Mouse (Mus musculus) liver, adult 2 months (tissue): ENCODE data around the gene Tnfsf12.

Source experiments
- CTCF ChIP-seq: fragments of 200-500 bp; IDR thresholded peaks from 2 replicates; pipeline ENCODE4 v1.5.1; 2011; ENCODE audit warnings: low read depth, low read length, control low read depth
- POLR2A ChIP-seq: fragments of 200-500 bp; IDR thresholded peaks from 2 replicates; pipeline ENCODE4 v1.6.1; 2011; ENCODE audit warnings: low read length, control low read depth; ENCODE audit not compliant: insufficient read depth; ENCODE audit errors: extremely low read depth

DNA sequence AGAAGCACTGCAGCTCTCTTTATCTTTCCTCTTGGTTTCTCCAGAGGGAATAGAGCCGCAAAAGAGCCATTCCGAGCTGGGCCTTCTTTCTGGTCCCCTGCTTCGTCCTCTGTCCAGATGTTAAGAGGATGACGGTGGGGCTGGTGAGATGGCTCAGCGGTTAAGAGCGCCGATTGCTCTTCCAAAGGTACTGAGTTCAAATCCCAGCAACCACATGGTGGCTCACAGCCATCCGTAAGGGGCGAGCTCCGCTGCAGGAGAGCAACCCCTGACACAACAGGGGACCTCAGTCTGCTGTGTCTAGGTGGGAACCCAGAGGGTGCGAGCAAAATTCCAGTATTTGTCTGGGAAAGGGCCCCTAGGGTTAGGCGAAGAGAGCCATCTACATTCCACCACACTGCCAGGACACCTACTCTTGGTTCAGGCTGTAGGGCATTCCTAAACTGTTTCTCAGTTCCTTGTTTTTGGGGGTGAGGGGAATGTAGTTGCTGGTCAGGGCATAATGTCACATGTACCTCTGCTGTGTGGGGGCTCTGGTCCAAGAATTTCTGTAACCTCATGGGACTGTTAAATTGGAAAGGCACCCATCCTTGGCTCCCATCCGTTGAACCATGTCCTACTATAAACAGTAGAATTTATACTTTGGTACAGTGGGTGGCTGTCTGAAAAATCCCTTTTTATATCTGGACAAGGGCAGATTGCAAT, 32.5 kb downstream of the Tnfsf12 start:
- TF ChIP-seq CTCF, result no peak
- TF ChIP-seq POLR2A, result no peak
